Mouse (Mus musculus) heart, embryonic 16.5 days (tissue): Measurements from ENCODE around the gene Inpp4b. TPM values are rescaled to one million over a fixed set of nuclear protein-coding genes. Genes with fewer than 3 reads are reported as not detected.

Experiments used
- ATAC-seq: fragments of 200-750 bp; cut with Nextera tagmentation; replicated peaks from 2 replicates; pipeline ENCODE4 v1.8.0; 2017; ENCODE audit warnings: moderate number of reproducible peaks; ENCODE audit not compliant: insufficient read depth, low FRiP score; ENCODE audit errors: extremely low read depth
- H3K27ac ChIP-seq: fragments of 300-500 bp; sonication (generic); 2 replicates; pipeline ENCODE4 v1.5.1; 2014; ENCODE audit warnings: mild to moderate bottlenecking, low read length, control low read depth, moderate library complexity
- H3K27me3 ChIP-seq: fragments of 300-500 bp; sonication (generic); 2 replicates; pipeline ENCODE4 v1.6.1; 2014; ENCODE audit warnings: low read length, mixed read lengths; ENCODE audit not compliant: control insufficient read depth, insufficient read depth
- H3K36me3 ChIP-seq: fragments of 300-500 bp; sonication (generic); 2 replicates; pipeline ENCODE4 v1.6.1; 2014; ENCODE audit not compliant: control insufficient read depth, insufficient read depth
- H3K4me1 ChIP-seq: fragments of 300-500 bp; sonication (generic); 2 replicates; pipeline ENCODE4 v1.6.1; 2014; ENCODE audit warnings: low read length, mixed read lengths; ENCODE audit not compliant: control insufficient read depth, insufficient read depth
- H3K4me2 ChIP-seq: fragments of 300-500 bp; sonication (generic); 2 replicates; pipeline ENCODE4 v1.6.1; 2014; ENCODE audit warnings: low read depth, mild to moderate bottlenecking, control low read depth, low read length
- H3K4me3 ChIP-seq: fragments of 300-500 bp; sonication (generic); 2 replicates; pipeline ENCODE4 v1.5.1; 2014; ENCODE audit warnings: mild to moderate bottlenecking, control low read depth, low read length
- H3K9ac ChIP-seq: fragments of 300-500 bp; sonication (generic); 2 replicates; pipeline ENCODE4 v1.6.1; 2014; ENCODE audit warnings: low read length, control low read depth
- H3K9me3 ChIP-seq: fragments of 300-500 bp; sonication (generic); replicated peaks from 2 replicates; pipeline ENCODE4 v1.6.1; 2016; ENCODE audit warnings: low read length; ENCODE audit not compliant: control insufficient read depth
- WGBS: fragments of 180-500 bp; shearing (Covaris S2); extraction: QIAGEN DNeasy Blood & Tissue Kit; methylation state at CpG from one replicate; pipeline ENCODE4 v1.1.7; 2014; 5-methylcytosine and 5-hydroxymethylcytosine counted together
- polyA plus RNA-seq: library from polyadenylated mRNA; unstranded; fragments of >200 nt; fragmentation: Nextera tagmentation; extraction: Ambion mirVana; gene quantifications from 2 replicates; pipeline ENCODE4 v1.2.1, GENCODE M21; 2015

The Inpp4b gene
- polyA plus RNA-seq, 1 experiment from 2014 or later = 12.2 TPM

GRCm38 (mm10) chr8:81768313-81768675, 425.9 kb downstream of the Inpp4b start:
- peaks cover 14% of the 10 kb centered on the region for H3K4me1 ChIP-seq
- H3K4me3 ChIP-seq = peak overlapping the region; percentile 52
- H3K4me2 ChIP-seq = peak overlapping the region; percentile 68
- no peak overlapping the region for H3K9ac ChIP-seq
- peak overlapping the region; percentile 84 for H3K27ac ChIP-seq
- peak; percentile 71; the same call in 1 of the 2 replicates for ATAC-seq
- H3K27me3 ChIP-seq = no peaks in the 10 kb centered on the region
- no peaks in the 10 kb centered on the region for H3K9me3 ChIP-seq
- no peaks in the 10 kb centered on the region for H3K36me3 ChIP-seq
- WGBS = 37% methylated on average over 2 of the region's 2 CpGs

GRCm38 (mm10) chr8:81768731-81769445, 426.5 kb downstream of the Inpp4b start:
- Histone ChIP-seq H3K9me3 (no peaks in the 10 kb centered on the region), H3K4me1 (peaks cover 14% of the 10 kb centered on the region), H3K27ac (no peak overlapping the region), H3K4me3 (no peak overlapping the region), H3K27me3 (no peaks in the 10 kb centered on the region), H3K36me3 (no peaks in the 10 kb centered on the region), H3K9ac (peak overlapping the region; percentile 15; the same call in 1 of the 2 replicates), H3K4me2 (peak overlapping the region; percentile 68)
- no peak for ATAC-seq
- 48% methylated on average over 2 of the region's 2 CpGs for WGBS

GRCm38 (mm10) chr8:81770603-81771276, 428.4 kb downstream of the Inpp4b start:
- Histone ChIP-seq H3K9ac (no peak overlapping the region), H3K4me2 (no peak overlapping the region), H3K27ac (0 out of 2 replicates have a peak overlapping the region, but pooled peaks have one; percentile 29), H3K4me1 (peaks cover 14% of the 10 kb centered on the region), H3K9me3 (no peaks in the 10 kb centered on the region), H3K27me3 (no peaks in the 10 kb centered on the region), H3K36me3 (no peaks in the 10 kb centered on the region), H3K4me3 (no peak overlapping the region)
- 46% methylated on average over 6 of the region's 6 CpGs for WGBS
- no peak for ATAC-seq

- Histone ChIP-seq H3K9ac (no peak overlapping the region), H3K27ac (no peak overlapping the region), H3K4me3 (no peak overlapping the region), H3K4me2 (no peak overlapping the region), H3K4me1 (0 out of 2 replicates have a peak, but pooled peaks cover 12% of the 10 kb centered on the region), H3K9me3 (no peaks in the 10 kb centered on the region), H3K36me3 (no peaks in the 10 kb centered on the region), H3K27me3 (no peaks in the 10 kb centered on the region)
- no peak for ATAC-seq
- 85% methylated on average over 5 of the region's 5 CpGs for WGBS
Measured at GRCm38 (mm10) chr8:81772855-81773254, 430.5 kb downstream of the Inpp4b start.

GRCm38 (mm10) chr8:81773305-81773965, 431.1 kb downstream of the Inpp4b start:
- Histone ChIP-seq H3K27me3 (no peaks in the 10 kb centered on the region), H3K4me2 (no peak overlapping the region), H3K36me3 (no peaks in the 10 kb centered on the region), H3K4me3 (no peak overlapping the region), H3K27ac (no peak overlapping the region), H3K4me1 (0 out of 2 replicates have a peak, but pooled peaks cover 8% of the 10 kb centered on the region), H3K9ac (no peak overlapping the region), H3K9me3 (no peaks in the 10 kb centered on the region)
- WGBS = 68% methylated on average over 9 of the region's 9 CpGs
- no peak for ATAC-seq

GRCm38 (mm10) chr8:81774010-81774409, 431.7 kb downstream of the Inpp4b start:
- ATAC-seq = no peak
- no peaks in the 10 kb centered on the region for H3K36me3 ChIP-seq
- H3K27ac ChIP-seq = no peak overlapping the region
- no peaks in the 10 kb centered on the region for H3K9me3 ChIP-seq
- 67% methylated on average over 4 of the region's 4 CpGs for WGBS
- 0 out of 2 replicates have a peak, but pooled peaks cover 4% of the 10 kb centered on the region for H3K4me1 ChIP-seq
- H3K9ac ChIP-seq = no peak overlapping the region
- no peaks in the 10 kb centered on the region for H3K27me3 ChIP-seq
- no peak overlapping the region for H3K4me3 ChIP-seq
- no peak overlapping the region for H3K4me2 ChIP-seq

- Histone ChIP-seq H3K9ac (no peak overlapping the region), H3K4me2 (no peak overlapping the region), H3K4me1 (0 out of 2 replicates have a peak, but pooled peaks cover 3% of the 10 kb centered on the region), H3K27ac (no peak overlapping the region), H3K36me3 (no peaks in the 10 kb centered on the region), H3K4me3 (no peak overlapping the region), H3K9me3 (no peaks in the 10 kb centered on the region), H3K27me3 (no peaks in the 10 kb centered on the region)
- ATAC-seq = no peak
- 66% methylated on average over 1 of the region's 1 CpGs for WGBS
Measured at GRCm38 (mm10) chr8:81774454-81774853, 432.1 kb downstream of the Inpp4b start.

- Histone ChIP-seq H3K4me2 (no peak overlapping the region), H3K36me3 (no peaks in the 10 kb centered on the region), H3K9me3 (no peaks in the 10 kb centered on the region), H3K9ac (no peak overlapping the region), H3K4me1 (0 out of 2 replicates have a peak, but pooled peaks cover 3% of the 10 kb centered on the region), H3K4me3 (no peak overlapping the region), H3K27me3 (no peaks in the 10 kb centered on the region), H3K27ac (no peak overlapping the region)
- 55% methylated on average over 4 of the region's 4 CpGs for WGBS
- ATAC-seq = no peak
Measured at GRCm38 (mm10) chr8:81776516-81777237, 434.3 kb downstream of the Inpp4b start.
